Mouse (Mus musculus) midbrain, embryonic 16.5 days (tissue): ENCODE results near the gene Prpf8. TPM values are rescaled to one million over a fixed set of nuclear protein-coding genes. Genes with fewer than 3 reads are reported as not detected.

Experiments
- ATAC-seq: fragments of 200-750 bp; cut with Nextera tagmentation; 2 replicates; pipeline ENCODE4 v1.8.0; 2017; ENCODE audit warnings: moderate TSS enrichment
- H3K27ac ChIP-seq: fragments of 300-500 bp; sonication (generic); 2 replicates; pipeline ENCODE4 v1.5.1; 2014; ENCODE audit warnings: mild to moderate bottlenecking, low read length, mixed read lengths
- H3K27me3 ChIP-seq: fragments of 300-500 bp; sonication (generic); 2 replicates; pipeline ENCODE4 v1.6.1; 2014; ENCODE audit warnings: low read depth, low read length, mixed read lengths; ENCODE audit not compliant: control insufficient read depth, insufficient read depth
- H3K36me3 ChIP-seq: fragments of 300-500 bp; sonication (generic); 2 replicates; pipeline ENCODE4 v1.6.1; 2014; ENCODE audit warnings: mild to moderate bottlenecking, low read length, moderate library complexity, mixed read lengths; ENCODE audit not compliant: control insufficient read depth, insufficient read depth
- H3K4me1 ChIP-seq: fragments of 300-500 bp; sonication (generic); 2 replicates; pipeline ENCODE4 v1.6.1; 2014; ENCODE audit warnings: mild to moderate bottlenecking, low read length, mixed read lengths; ENCODE audit not compliant: control insufficient read depth, insufficient read depth
- H3K4me2 ChIP-seq: fragments of 300-500 bp; sonication (generic); 2 replicates; pipeline ENCODE4 v1.6.1; 2014; ENCODE audit warnings: mild to moderate bottlenecking, low read length, mixed read lengths
- H3K4me3 ChIP-seq: fragments of 300-500 bp; sonication (generic); 2 replicates; pipeline ENCODE4 v1.5.1; 2014; ENCODE audit warnings: low read depth, mild to moderate bottlenecking, low read length, moderate library complexity, mixed read lengths
- H3K9ac ChIP-seq: fragments of 300-500 bp; sonication (generic); 2 replicates; pipeline ENCODE4 v1.6.1; 2014; ENCODE audit warnings: low read depth, low read length, mixed read lengths
- H3K9me3 ChIP-seq: fragments of 300-500 bp; sonication (generic); replicated peaks from 2 replicates; pipeline ENCODE4 v1.6.1; 2014; ENCODE audit warnings: mild to moderate bottlenecking, low read length, mixed read lengths; ENCODE audit not compliant: control insufficient read depth, poor library complexity, severe bottlenecking
- WGBS: fragments of 180-500 bp; shearing (Covaris S2); extraction: QIAGEN DNeasy Blood & Tissue Kit; methylation state at CpG from one replicate; pipeline ENCODE4 v1.1.7; 2014; 5-methylcytosine and 5-hydroxymethylcytosine counted together
- polyA plus RNA-seq: library from polyadenylated mRNA; unstranded; fragments of >200 nt; fragmentation: Nextera tagmentation; extraction: Ambion mirVana; gene quantifications from 2 replicates; pipeline ENCODE4 v1.2.1, GENCODE M21; 2015

Prpf8 gene
- polyA plus RNA-seq, 1 experiment from 2014 or later = 42.9 TPM

GRCm38 (mm10) chr11:75540209-75540608 is 53.6 kb downstream of the Prpf8 start:
- Histone ChIP-seq H3K27me3 (no peaks in the 10 kb centered on the region), H3K4me3 (no peak overlapping the region), H3K9me3 (no peaks in the 10 kb centered on the region), H3K4me2 (no peak overlapping the region), H3K9ac (no peak overlapping the region), H3K27ac (no peak overlapping the region), H3K4me1 (peaks cover 7% of the 10 kb centered on the region), H3K36me3 (0 out of 2 replicates have a peak, but pooled peaks cover 2% of the 10 kb centered on the region)
- WGBS = 85% methylated on average over 8 of the region's 8 CpGs
- ATAC-seq = no peak

DNA sequence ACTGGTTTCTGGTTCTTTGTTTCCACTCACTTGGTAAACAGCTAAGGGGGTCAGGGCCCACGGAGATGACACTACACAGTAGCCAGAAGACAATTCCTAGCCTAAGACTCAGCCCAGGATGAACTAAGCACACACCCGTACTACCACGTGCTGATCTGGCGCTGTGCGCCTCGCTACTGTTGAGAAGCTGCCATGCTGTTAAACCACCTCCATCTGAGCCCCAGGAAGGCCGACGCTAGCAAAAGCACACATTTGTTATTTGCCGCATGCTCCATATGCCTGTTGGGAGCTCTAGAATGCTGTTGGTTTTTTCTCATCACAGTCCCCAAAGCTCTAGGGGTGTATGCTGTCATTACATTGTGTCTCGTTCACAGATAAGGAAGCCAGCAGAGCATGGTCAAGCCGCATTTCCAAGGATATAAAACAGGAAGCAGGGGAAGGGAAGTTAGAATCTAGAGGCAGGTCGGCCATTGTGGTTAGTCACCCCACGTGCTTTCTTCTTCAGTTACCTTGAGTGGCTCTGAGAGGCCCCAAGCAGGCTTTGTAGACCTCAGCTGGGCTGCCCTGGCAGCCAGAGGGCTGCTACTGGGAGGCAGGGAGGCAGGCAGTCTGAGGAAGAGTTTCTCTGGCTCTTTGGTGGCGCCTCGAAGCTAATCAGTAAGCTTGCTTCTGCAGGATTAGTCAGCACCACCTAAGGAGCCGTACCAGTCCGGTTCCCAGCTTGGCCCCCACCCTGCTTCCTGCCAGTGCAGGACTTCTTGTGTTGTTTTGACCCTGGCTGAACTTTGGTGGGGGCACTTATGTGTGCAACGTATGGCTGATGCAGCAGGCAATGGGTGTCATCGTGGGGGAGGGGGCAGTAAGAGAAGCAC is 54.3 kb downstream of the Prpf8 start:
- no peaks in the 10 kb centered on the region for H3K9me3 ChIP-seq
- H3K4me3 ChIP-seq = no peak overlapping the region
- no peak overlapping the region for H3K9ac ChIP-seq
- no peaks in the 10 kb centered on the region; the same call in 1 of the 2 replicates for H3K4me1 ChIP-seq
- WGBS = 68% methylated on average over 19 of the region's 19 CpGs
- no peak overlapping the region for H3K27ac ChIP-seq
- H3K36me3 ChIP-seq = peaks cover 6% of the 10 kb centered on the region; the same call in 1 of the 2 replicates
- ATAC-seq = no peak
- H3K27me3 ChIP-seq = no peaks in the 10 kb centered on the region
- no peak overlapping the region for H3K4me2 ChIP-seq

DNA sequence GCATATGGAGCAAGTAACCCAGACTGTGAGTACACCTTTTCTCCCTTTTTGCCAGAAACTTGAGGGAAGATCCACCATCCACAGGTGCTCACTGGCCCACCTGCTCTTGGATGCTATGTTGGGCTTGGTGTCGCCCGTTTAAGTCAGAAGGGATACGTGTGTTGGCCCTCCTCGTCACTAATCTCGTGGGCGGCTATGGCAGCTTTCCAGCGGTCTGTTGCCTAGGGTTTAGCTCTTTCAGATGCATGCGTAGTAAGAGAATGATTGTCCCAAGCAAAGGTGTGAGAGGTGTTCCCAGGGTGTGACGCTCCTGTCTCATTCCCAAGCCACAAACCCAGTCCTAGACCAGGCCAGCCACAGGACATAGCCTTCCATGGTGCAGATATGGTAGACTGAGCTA is 58.1 kb downstream of the Prpf8 start:
- no peaks in the 10 kb centered on the region for H3K9me3 ChIP-seq
- H3K4me2 ChIP-seq = no peak overlapping the region
- H3K4me3 ChIP-seq = no peak overlapping the region
- no peak for ATAC-seq
- H3K27me3 ChIP-seq = no peaks in the 10 kb centered on the region
- H3K9ac ChIP-seq = no peak overlapping the region
- WGBS = 84% methylated on average over 9 of the region's 9 CpGs
- H3K27ac ChIP-seq = no peak overlapping the region
- H3K36me3 ChIP-seq = peaks cover 15% of the 10 kb centered on the region; the same call in 1 of the 2 replicates
- H3K4me1 ChIP-seq = no peaks in the 10 kb centered on the region; the same call in none of the 2 replicates

GRCm38 (mm10) chr11:75546057-75546456 is 59.4 kb downstream of the Prpf8 start:
- Histone ChIP-seq H3K36me3 (peaks cover 18% of the 10 kb centered on the region), H3K9me3 (no peaks in the 10 kb centered on the region), H3K4me3 (no peak overlapping the region), H3K27me3 (no peaks in the 10 kb centered on the region), H3K27ac (no peak overlapping the region), H3K9ac (no peak overlapping the region), H3K4me2 (no peak overlapping the region), H3K4me1 (peaks cover 2% of the 10 kb centered on the region; the same call in 1 of the 2 replicates)
- ATAC-seq = no peak
- WGBS = 82% methylated on average over 4 of the region's 4 CpGs

DNA sequence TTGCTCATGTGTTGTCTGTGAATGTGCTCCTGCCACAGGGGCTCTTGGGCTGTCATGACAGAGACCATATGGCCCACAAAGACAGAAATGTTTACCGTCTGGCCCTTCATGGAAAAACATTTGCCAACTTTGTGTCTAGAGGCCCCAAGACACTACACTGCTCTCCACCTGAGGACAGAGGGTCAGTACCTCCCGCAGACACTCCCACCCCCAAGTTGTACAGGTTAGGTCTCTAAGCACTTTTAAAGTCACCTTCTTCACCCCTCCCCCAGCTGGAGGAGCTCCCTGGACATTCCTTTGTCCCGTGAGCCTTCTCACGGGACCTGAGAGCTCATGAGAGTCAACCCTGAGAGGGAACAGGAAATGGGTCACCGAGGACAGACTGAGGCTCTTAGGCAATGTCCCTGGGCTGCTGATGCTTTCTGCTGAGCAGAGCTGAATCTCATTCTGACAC is 63.1 kb downstream of the Prpf8 start:
- Histone ChIP-seq H3K4me3 (no peak overlapping the region), H3K36me3 (peaks cover 18% of the 10 kb centered on the region), H3K9me3 (no peaks in the 10 kb centered on the region), H3K4me1 (peaks cover 6% of the 10 kb centered on the region; the same call in 1 of the 2 replicates), H3K4me2 (no peak overlapping the region), H3K9ac (no peak overlapping the region), H3K27me3 (no peaks in the 10 kb centered on the region), H3K27ac (no peak overlapping the region)
- WGBS = 67% methylated on average over 5 of the region's 5 CpGs
- ATAC-seq = no peak

- H3K36me3 ChIP-seq = peaks cover 15% of the 10 kb centered on the region
- no peaks in the 10 kb centered on the region for H3K9me3 ChIP-seq
- peaks cover 6% of the 10 kb centered on the region; the same call in 1 of the 2 replicates for H3K4me1 ChIP-seq
- 63% methylated on average over 12 of the region's 12 CpGs for WGBS
- no peak overlapping the region for H3K27ac ChIP-seq
- no peak for ATAC-seq
- no peak overlapping the region for H3K9ac ChIP-seq
- H3K4me2 ChIP-seq = no peak overlapping the region
- no peak overlapping the region for H3K4me3 ChIP-seq
- H3K27me3 ChIP-seq = no peaks in the 10 kb centered on the region
Measured at GRCm38 (mm10) chr11:75550200-75550946, 63.8 kb downstream of the Prpf8 start.

- H3K9ac ChIP-seq = no peak overlapping the region
- no peaks in the 10 kb centered on the region for H3K27me3 ChIP-seq
- H3K27ac ChIP-seq = no peak overlapping the region
- 89% methylated on average over 5 of the region's 5 CpGs for WGBS
- H3K4me1 ChIP-seq = peaks cover 6% of the 10 kb centered on the region; the same call in 1 of the 2 replicates
- H3K36me3 ChIP-seq = peaks cover 9% of the 10 kb centered on the region; the same call in 1 of the 2 replicates
- no peaks in the 10 kb centered on the region for H3K9me3 ChIP-seq
- ATAC-seq = no peak
- no peak overlapping the region for H3K4me2 ChIP-seq
- no peak overlapping the region for H3K4me3 ChIP-seq
Measured at GRCm38 (mm10) chr11:75551321-75551720, 64.7 kb downstream of the Prpf8 start.

DNA sequence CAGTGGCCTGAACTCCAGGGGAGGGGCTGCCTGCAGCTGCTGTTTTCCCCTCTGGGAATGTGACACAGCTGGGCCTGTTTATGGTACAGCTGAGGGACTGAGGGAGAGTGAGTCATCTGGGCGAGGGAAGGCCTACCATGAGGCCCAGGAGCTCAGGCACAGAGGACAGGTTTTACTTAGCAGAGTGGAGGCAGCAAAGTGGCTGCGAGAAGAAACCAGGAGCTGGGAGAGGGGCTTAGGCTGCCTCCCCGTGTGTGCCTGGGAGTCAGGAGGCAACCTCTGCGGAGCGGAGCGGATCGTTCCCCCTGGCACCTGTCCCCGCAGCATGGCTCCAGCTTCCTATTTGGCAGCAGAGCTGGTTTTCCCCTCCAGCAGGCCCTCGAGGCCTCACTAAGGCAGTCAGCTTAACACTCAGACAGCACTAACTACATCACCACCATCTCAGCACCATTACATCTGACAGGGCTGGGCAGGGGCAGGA is 65.4 kb downstream of the Prpf8 start:
- H3K27me3 ChIP-seq = no peaks in the 10 kb centered on the region
- 0 out of 2 replicates have a peak overlapping the region, but pooled peaks have one; percentile 4 for H3K27ac ChIP-seq
- peaks cover 6% of the 10 kb centered on the region; the same call in 1 of the 2 replicates for H3K4me1 ChIP-seq
- H3K4me2 ChIP-seq = no peak overlapping the region
- H3K36me3 ChIP-seq = peaks cover 9% of the 10 kb centered on the region; the same call in 1 of the 2 replicates
- 55% methylated on average over 9 of the region's 9 CpGs for WGBS
- no peak overlapping the region for H3K4me3 ChIP-seq
- ATAC-seq = no peak
- no peak overlapping the region for H3K9ac ChIP-seq
- H3K9me3 ChIP-seq = no peaks in the 10 kb centered on the region
